Mouse (Mus musculus) midbrain, embryonic 13.5 days (tissue): ENCODE data around the gene Hoxd13. TPM values are rescaled to one million over a fixed set of nuclear protein-coding genes. Genes with fewer than 3 reads are reported as not detected.

Experiments used
- ATAC-seq: fragments of 200-750 bp; cut with Nextera tagmentation; 2 replicates; pipeline ENCODE4 v1.8.0; 2017; ENCODE audit warnings: mild to moderate bottlenecking, moderate TSS enrichment, moderate library complexity
- H3K27ac ChIP-seq: fragments of 300-500 bp; sonication (generic); 2 replicates; pipeline ENCODE4 v1.5.1; 2015; ENCODE audit warnings: inconsistent platforms, mild to moderate bottlenecking, moderate library complexity
- H3K27me3 ChIP-seq: fragments of 300-500 bp; sonication (generic); 2 replicates; pipeline ENCODE4 v1.6.1; 2015; ENCODE audit warnings: mild to moderate bottlenecking, inconsistent platforms
- H3K36me3 ChIP-seq: fragments of 300-500 bp; sonication (generic); 2 replicates; pipeline ENCODE4 v1.6.1; 2015; ENCODE audit warnings: mild to moderate bottlenecking, inconsistent platforms
- H3K4me1 ChIP-seq: fragments of 300-500 bp; sonication (generic); replicated peaks from 2 replicates; pipeline ENCODE4 v1.6.1; 2015; ENCODE audit warnings: inconsistent platforms
- H3K4me2 ChIP-seq: fragments of 300-500 bp; sonication (generic); replicated peaks from 2 replicates; pipeline ENCODE4 v1.6.1; 2015; ENCODE audit warnings: moderate library complexity, mild to moderate bottlenecking, inconsistent platforms
- H3K4me3 ChIP-seq: fragments of 300-500 bp; sonication (generic); replicated peaks from 2 replicates; pipeline ENCODE4 v1.5.1; 2015; ENCODE audit warnings: mild to moderate bottlenecking, inconsistent platforms
- H3K9ac ChIP-seq: fragments of 300-500 bp; sonication (generic); replicated peaks from 2 replicates; pipeline ENCODE4 v1.6.1; 2015; ENCODE audit warnings: mild to moderate bottlenecking, inconsistent platforms
- H3K9me3 ChIP-seq: fragments of 300-500 bp; sonication (generic); 2 replicates; pipeline ENCODE4 v1.6.1; 2016; ENCODE audit warnings: mild to moderate bottlenecking, inconsistent platforms
- WGBS: fragments of 180-500 bp; shearing (Covaris S2); methylation state at CpG from one replicate; pipeline ENCODE4 v1.1.7; 2015; 5-methylcytosine and 5-hydroxymethylcytosine counted together
- polyA plus RNA-seq: library from polyadenylated mRNA; unstranded; fragments of >200 nt; fragmentation: Nextera tagmentation; extraction: Ambion mirVana; gene quantifications from 2 replicates; pipeline ENCODE4 v1.2.1, GENCODE M21; 2015

Gene Hoxd13
- polyA plus RNA-seq, 1 experiment from 2014 or later: not detected

DNA sequence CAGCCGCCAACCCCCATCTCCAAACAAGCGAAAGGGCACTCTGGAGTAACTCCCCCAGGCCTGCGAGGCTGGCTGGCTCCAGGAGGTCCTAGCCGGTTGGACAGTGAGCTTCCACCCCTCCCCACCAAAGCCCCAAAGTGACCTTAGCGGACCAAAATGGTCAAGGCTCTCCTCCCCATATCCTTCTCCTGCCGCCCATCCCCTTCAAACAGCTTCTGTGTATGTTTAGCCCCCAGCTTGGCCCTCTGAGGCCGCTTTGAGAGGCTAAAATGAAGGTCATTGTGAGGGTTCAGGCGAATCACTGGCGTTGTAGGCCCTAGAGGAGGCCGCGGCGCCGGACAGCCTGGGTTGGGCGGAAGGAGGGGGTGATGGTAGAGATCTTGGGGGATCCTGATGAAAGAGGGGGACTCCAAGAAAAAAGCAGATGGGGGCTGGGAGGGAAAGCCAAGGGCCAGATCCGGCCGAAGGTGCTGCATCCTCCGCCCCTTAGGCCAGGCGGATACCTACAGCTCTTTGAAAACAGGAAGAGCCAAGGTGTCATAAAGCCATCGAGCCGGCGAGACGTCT is 32.5 kb downstream of the Hoxd13 start:
- no peak overlapping the region for H3K4me3 ChIP-seq
- peaks cover 99% of the 10 kb centered on the region for H3K27me3 ChIP-seq
- no peak overlapping the region for H3K27ac ChIP-seq
- no peak overlapping the region for H3K9ac ChIP-seq
- whole genome bisulfite sequencing: under 1% methylated on average over 22 of the region's 22 CpGs
- peaks cover 24% of the 10 kb centered on the region for H3K4me1 ChIP-seq
- ATAC-seq: no peak
- H3K9me3 ChIP-seq: no peaks in the 10 kb centered on the region
- no peak overlapping the region for H3K4me2 ChIP-seq
- H3K36me3 ChIP-seq: no peaks in the 10 kb centered on the region

GRCm38 (mm10) chr2:74701949-74702819 is 34.1 kb downstream of the Hoxd13 start:
- peaks cover 97% of the 10 kb centered on the region for H3K27me3 ChIP-seq
- ATAC-seq: no peak
- 12% methylated on average over 17 of the region's 17 CpGs for WGBS
- peaks cover 25% of the 10 kb centered on the region for H3K4me1 ChIP-seq
- H3K27ac ChIP-seq: no peak overlapping the region
- no peak overlapping the region for H3K4me3 ChIP-seq
- H3K36me3 ChIP-seq: no peaks in the 10 kb centered on the region
- H3K9me3 ChIP-seq: no peaks in the 10 kb centered on the region
- no peak overlapping the region for H3K9ac ChIP-seq
- no peak overlapping the region for H3K4me2 ChIP-seq

- no peak overlapping the region for H3K4me2 ChIP-seq
- peaks cover 20% of the 10 kb centered on the region for H3K4me1 ChIP-seq
- no peak overlapping the region for H3K9ac ChIP-seq
- no peaks in the 10 kb centered on the region for H3K36me3 ChIP-seq
- WGBS: 11% methylated on average over 6 of the region's 6 CpGs
- no peaks in the 10 kb centered on the region for H3K9me3 ChIP-seq
- no peak overlapping the region for H3K27ac ChIP-seq
- no peak overlapping the region for H3K4me3 ChIP-seq
- H3K27me3 ChIP-seq: peaks cover 97% of the 10 kb centered on the region
- ATAC-seq: no peak
These were observed 34.7 kb downstream of the Hoxd13 start for GRCm38 (mm10) chr2:74702820-74703219.

DNA sequence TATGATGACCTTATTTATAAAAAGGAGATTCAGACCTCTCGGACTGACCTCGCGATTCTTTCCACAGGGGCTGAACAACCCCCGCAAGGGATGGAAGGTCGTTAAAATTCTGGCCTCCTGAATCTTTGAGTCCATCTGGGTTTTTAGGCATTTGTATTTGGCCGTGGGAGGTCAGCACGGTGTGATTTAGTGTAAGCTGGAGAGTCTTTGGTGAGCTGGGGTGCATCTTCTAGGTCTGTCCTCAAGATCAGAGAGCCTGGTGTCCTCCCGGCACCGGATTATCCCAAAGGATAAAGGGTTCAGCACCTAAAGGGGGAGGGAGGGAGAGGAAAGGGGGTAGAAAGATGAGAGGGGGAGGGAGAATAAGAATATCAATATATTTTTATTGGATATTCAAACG is 35.2 kb downstream of the Hoxd13 start:
- no peaks in the 10 kb centered on the region for H3K36me3 ChIP-seq
- H3K4me2 ChIP-seq: no peak overlapping the region
- no peak overlapping the region for H3K4me3 ChIP-seq
- H3K27me3 ChIP-seq: peaks cover 97% of the 10 kb centered on the region
- 2% methylated on average over 10 of the region's 10 CpGs for WGBS
- H3K4me1 ChIP-seq: peaks cover 15% of the 10 kb centered on the region
- no peak for ATAC-seq
- H3K9me3 ChIP-seq: no peaks in the 10 kb centered on the region
- no peak overlapping the region for H3K27ac ChIP-seq
- H3K9ac ChIP-seq: no peak overlapping the region

DNA sequence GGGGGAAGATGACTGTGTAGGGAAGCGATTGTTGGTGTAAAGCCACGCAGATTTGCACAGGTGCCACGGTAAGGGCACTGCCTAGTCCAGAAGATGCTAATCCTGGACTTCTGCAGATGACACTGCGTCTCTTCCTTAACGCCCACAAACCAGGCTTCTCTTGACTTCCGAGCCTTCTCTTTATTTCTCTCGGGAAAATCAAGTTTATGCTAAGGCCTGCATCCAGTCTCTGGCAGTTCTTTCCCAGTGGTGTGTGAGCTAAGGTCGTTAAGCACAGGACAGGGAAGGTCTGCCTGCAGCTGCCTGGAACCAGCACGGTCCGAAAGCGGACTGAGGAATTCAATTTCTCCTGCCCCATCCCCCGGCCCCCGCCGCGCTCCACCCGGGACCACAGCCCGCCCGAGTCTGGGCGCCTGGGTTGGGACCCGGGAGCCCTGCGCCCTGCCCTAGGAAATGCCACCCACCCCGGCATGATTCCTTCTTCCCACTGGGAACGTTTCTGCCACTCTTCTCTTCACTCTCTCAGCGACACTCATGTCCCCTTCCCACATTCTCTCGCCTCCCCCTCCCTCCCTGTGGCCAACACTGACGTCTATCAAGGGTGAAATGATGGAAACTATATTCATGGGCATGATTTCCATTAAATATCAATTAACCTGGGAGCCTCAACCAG is 35.7 kb downstream of the Hoxd13 start:
- Histone ChIP-seq H3K27ac (no peak overlapping the region), H3K9me3 (no peaks in the 10 kb centered on the region), H3K4me2 (no peak overlapping the region), H3K4me3 (no peak overlapping the region), H3K36me3 (no peaks in the 10 kb centered on the region), H3K4me1 (peaks cover 13% of the 10 kb centered on the region), H3K9ac (no peak overlapping the region), H3K27me3 (peaks cover 97% of the 10 kb centered on the region)
- under 1% methylated on average over 26 of the region's 26 CpGs for WGBS
- ATAC-seq: no peak

- ATAC-seq: no peak
- no peaks in the 10 kb centered on the region for H3K36me3 ChIP-seq
- no peak within 1 kb of the TSS for H3K27ac ChIP-seq
- peak within 1 kb of the TSS; percentile 54 for H3K4me2 ChIP-seq
- H3K4me1 ChIP-seq: peaks cover 13% of the 10 kb centered on the region
- peaks cover 97% of the 10 kb centered on the region for H3K27me3 ChIP-seq
- H3K9ac ChIP-seq: no peak within 1 kb of the TSS; the same call in 1 of the 2 replicates
- no peaks in the 10 kb centered on the region for H3K9me3 ChIP-seq
- under 1% methylated on average over 40 of the region's 52 CpGs for WGBS
- H3K4me3 ChIP-seq: peak within 1 kb of the TSS; percentile 35
These were observed 36.4 kb downstream of the Hoxd13 start, which contains the start of gene Hoxd8 for GRCm38 (mm10) chr2:74704393-74704998. Gene Hoxd8, plus strand, starts transcription at chr2:74704615.

GRCm38 (mm10) chr2:74704999-74705466 is 36.9 kb downstream of the Hoxd13 start:
- Histone ChIP-seq H3K27ac (no peak overlapping the region), H3K4me3 (peak overlapping the region; percentile 35), H3K36me3 (no peaks in the 10 kb centered on the region), H3K4me2 (peak overlapping the region; percentile 54), H3K27me3 (peaks cover 97% of the 10 kb centered on the region), H3K9ac (no peak overlapping the region; the same call in 1 of the 2 replicates), H3K9me3 (no peaks in the 10 kb centered on the region), H3K4me1 (peaks cover 13% of the 10 kb centered on the region)
- no peak for ATAC-seq
- under 1% methylated on average over 43 of the region's 66 CpGs for WGBS

DNA sequence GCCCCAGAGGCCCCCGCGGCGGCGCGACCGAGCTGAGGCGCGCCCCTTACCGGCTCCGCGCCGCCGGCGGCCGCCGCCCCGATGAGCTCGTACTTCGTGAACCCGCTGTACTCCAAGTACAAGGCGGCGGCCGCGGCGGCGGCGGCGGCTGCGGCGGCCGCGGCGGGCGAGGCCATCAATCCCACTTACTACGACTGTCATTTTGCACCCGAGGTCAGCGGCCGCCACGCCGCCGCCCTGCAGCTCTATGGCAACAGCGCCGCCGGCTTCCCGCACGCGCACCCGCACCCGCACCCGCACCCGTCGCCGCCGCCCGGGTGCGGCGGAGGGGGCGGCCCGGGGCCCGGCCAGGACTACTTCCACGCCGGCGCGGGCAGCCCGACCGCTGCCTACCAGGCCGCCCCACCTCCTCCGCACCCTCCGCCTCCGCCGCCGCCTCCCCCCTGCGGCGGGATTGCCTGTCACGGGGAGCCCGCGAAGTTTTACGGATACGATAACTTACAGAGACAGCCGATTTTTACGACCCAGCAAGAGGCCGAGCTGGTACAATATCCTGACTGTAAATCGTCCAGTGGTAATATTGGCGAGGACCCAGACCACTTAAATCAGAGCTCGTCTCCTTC is 37.5 kb downstream of the Hoxd13 start:
- Histone ChIP-seq H3K36me3 (no peaks in the 10 kb centered on the region), H3K27me3 (peaks cover 97% of the 10 kb centered on the region), H3K4me1 (peaks cover 13% of the 10 kb centered on the region), H3K4me2 (peak overlapping the region; percentile 54), H3K27ac (no peak overlapping the region), H3K4me3 (peak overlapping the region; percentile 35), H3K9me3 (no peaks in the 10 kb centered on the region), H3K9ac (no peak overlapping the region)
- under 1% methylated on average over 64 of the region's 85 CpGs for WGBS
- ATAC-seq: no peak

DNA sequence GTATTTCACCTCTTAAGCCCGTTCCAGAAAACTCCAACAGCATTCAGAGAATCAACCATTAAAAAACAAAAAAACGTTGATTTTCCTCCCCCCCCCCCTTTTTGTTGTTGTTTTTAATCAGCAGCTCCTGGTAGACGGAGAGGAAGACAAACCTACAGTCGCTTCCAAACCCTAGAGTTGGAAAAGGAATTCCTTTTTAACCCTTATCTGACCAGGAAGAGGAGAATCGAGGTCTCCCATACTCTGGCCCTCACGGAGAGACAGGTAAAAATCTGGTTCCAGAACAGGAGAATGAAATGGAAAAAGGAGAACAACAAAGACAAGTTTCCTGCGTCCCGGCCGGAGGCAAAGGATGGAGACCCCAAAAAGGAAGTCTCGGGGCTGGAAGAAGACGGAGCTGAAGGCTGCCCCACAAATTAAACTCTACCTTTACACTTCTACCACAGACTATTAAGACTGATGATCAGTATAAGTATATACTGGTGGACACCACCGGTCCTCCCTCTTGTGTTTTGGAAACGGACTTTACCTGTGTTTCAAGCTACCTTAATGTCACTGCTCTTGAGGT is 38.4 kb downstream of the Hoxd13 start:
- 3% methylated on average over 13 of the region's 13 CpGs for WGBS

GRCm38 (mm10) chr2:74707599-74707998 is 39.5 kb downstream of the Hoxd13 start:
- H3K4me2 ChIP-seq: no peak overlapping the region
- no peak overlapping the region for H3K27ac ChIP-seq
- no peaks in the 10 kb centered on the region for H3K36me3 ChIP-seq
- H3K9me3 ChIP-seq: no peaks in the 10 kb centered on the region
- H3K4me1 ChIP-seq: peaks cover 20% of the 10 kb centered on the region
- no peak overlapping the region for H3K9ac ChIP-seq
- peaks cover 99% of the 10 kb centered on the region for H3K27me3 ChIP-seq
- no peak for ATAC-seq
- 7% methylated on average over 7 of the region's 7 CpGs for WGBS
- no peak overlapping the region for H3K4me3 ChIP-seq

More for the DNA sequence above, 38.4 kb downstream of the Hoxd13 start:
- H3K27me3 ChIP-seq: peaks cover 97% of the 10 kb centered on the region
- H3K9me3 ChIP-seq: no peaks in the 10 kb centered on the region
- no peak overlapping the region for H3K4me2 ChIP-seq
- H3K9ac ChIP-seq: no peak overlapping the region
- H3K27ac ChIP-seq: no peak overlapping the region
- no peaks in the 10 kb centered on the region for H3K36me3 ChIP-seq
- H3K4me1 ChIP-seq: peaks cover 13% of the 10 kb centered on the region
- no peak for ATAC-seq
- H3K4me3 ChIP-seq: no peak overlapping the region

DNA sequence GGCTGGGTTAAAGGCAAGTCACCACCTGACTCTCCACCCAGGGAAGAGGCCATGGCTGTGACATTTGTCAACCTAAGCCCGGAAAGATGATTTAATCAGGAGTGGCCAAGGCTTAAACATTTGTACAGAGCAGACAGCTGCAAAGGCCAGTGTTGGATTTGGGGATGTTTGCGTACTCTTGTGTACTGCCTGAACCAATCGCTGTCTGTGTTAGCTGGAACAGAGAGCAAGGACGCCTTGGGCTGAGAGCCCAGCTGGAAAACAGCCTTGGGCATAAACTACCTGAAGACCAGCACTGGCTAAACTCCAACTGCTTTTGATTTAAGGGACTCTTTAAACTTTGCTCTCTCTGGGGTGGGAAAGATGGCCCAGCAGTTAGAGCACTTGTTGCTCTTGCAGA is 40.6 kb downstream of the Hoxd13 start:
- Histone ChIP-seq H3K4me3 (no peak overlapping the region), H3K27me3 (peaks cover 99% of the 10 kb centered on the region), H3K9ac (no peak overlapping the region), H3K27ac (no peak overlapping the region), H3K9me3 (no peaks in the 10 kb centered on the region), H3K36me3 (no peaks in the 10 kb centered on the region), H3K4me2 (no peak overlapping the region), H3K4me1 (peaks cover 20% of the 10 kb centered on the region)
- no peak for ATAC-seq
- WGBS: 7% methylated on average over 4 of the region's 4 CpGs
